Mouse (Mus musculus) stomach, postnatal 0 days (tissue): ENCODE measurements at regions not wholly inside any gene's neighbourhood (a gene's known extent, or its start where the extent isn't known, plus 50 kb on each side); places are given as distances from the start of the nearest gene placed in this dataset.
A peak's percentile ranks its signal among the peaks of the same experiment; 100 is the strongest.

Experiments
- ATAC-seq: fragments of 200-750 bp; cut with Nextera tagmentation; 2 replicates; pipeline ENCODE4 v1.8.0; 2017; ENCODE audit not compliant: low FRiP score, low TSS enrichment
- DNase-seq: peaks from one replicate; pipeline ENCODE4 v3.0.0-alpha.2; 2016; ENCODE audit warnings: low spot score
- H3K27ac ChIP-seq: fragments of 300-500 bp; sonication (generic); replicated peaks from 2 replicates; pipeline ENCODE4 v1.5.1; 2014; ENCODE audit warnings: mild to moderate bottlenecking, control low read depth
- H3K27me3 ChIP-seq: fragments of 300-500 bp; sonication (generic); 2 replicates; pipeline ENCODE4 v1.6.1; 2014; ENCODE audit warnings: low read length; ENCODE audit not compliant: control insufficient read depth, insufficient read depth
- H3K36me3 ChIP-seq: fragments of 300-500 bp; sonication (generic); 2 replicates; pipeline ENCODE4 v1.6.1; 2014; ENCODE audit warnings: low read length, mixed read lengths; ENCODE audit not compliant: control insufficient read depth, insufficient read depth
- H3K4me1 ChIP-seq: fragments of 300-500 bp; sonication (generic); replicated peaks from 2 replicates; pipeline ENCODE4 v1.6.1; 2014; ENCODE audit warnings: antibody characterized with exemption; ENCODE audit not compliant: control insufficient read depth, insufficient read depth
- H3K4me2 ChIP-seq: fragments of 300-500 bp; sonication (generic); replicated peaks from 2 replicates; pipeline ENCODE4 v1.6.1; 2014; ENCODE audit warnings: low read depth, mild to moderate bottlenecking, control low read depth, moderate library complexity
- H3K4me3 ChIP-seq: fragments of 300-500 bp; sonication (generic); 2 replicates; pipeline ENCODE4 v1.5.1; 2014; ENCODE audit warnings: low read depth, low read length, control low read depth
- H3K9ac ChIP-seq: fragments of 300-500 bp; sonication (generic); 2 replicates; pipeline ENCODE4 v1.6.1; 2014; ENCODE audit warnings: mild to moderate bottlenecking, low read length, control low read depth, mixed read lengths
- H3K9me3 ChIP-seq: fragments of 300-500 bp; sonication (generic); 2 replicates; pipeline ENCODE4 v1.6.1; 2016; ENCODE audit warnings: low read length; ENCODE audit not compliant: control insufficient read depth
- CTCF ChIP-seq: IDR thresholded peaks from 2 replicates; pipeline ENCODE4 v1.5.1; 2016; ENCODE audit warnings: antibody characterized with exemption, low read depth, mild to moderate bottlenecking, moderate library complexity
- EP300 ChIP-seq: optimal IDR thresholded peaks from 2 replicates; pipeline ENCODE3; 2016; ENCODE audit warnings: antibody characterized with exemption
- WGBS: fragments of 180-500 bp; shearing (Covaris S2); extraction: QIAGEN DNeasy Blood & Tissue Kit; methylation state at CpG from one replicate; pipeline ENCODE4 v1.1.7; 2014; 5-methylcytosine and 5-hydroxymethylcytosine counted together

- ATAC-seq (no peak), DNase-seq (peak; percentile 16)
- Histone ChIP-seq H3K36me3 (no peaks in the 10 kb centered on the region), H3K4me2 (no peak overlapping the region), H3K27ac (no peak overlapping the region), H3K9ac (no peak overlapping the region), H3K9me3 (no peaks in the 10 kb centered on the region), H3K27me3 (no peaks in the 10 kb centered on the region), H3K4me3 (no peak overlapping the region), H3K4me1 (no peaks in the 10 kb centered on the region)
- 59% methylated on average over 2 of the region's 2 CpGs for WGBS
- TF ChIP-seq EP300 (no peak), CTCF (peak; percentile 80)
These were observed 288.8 kb upstream of the 4930550L24Rik start for GRCm38 (mm10) chrX:58620403-58620802.
